Mouse (Mus musculus) forelimb bud, embryonic 11.5 days (tissue): ENCODE measurements at regions not wholly inside any gene's neighbourhood (a gene's known extent, or its start where the extent isn't known, plus 50 kb on each side); places are given as distances from the start of the nearest gene placed in this dataset.
A peak's percentile ranks its signal among the peaks of the same experiment; 100 is the strongest.

Experiments
- DNase-seq: peaks from one replicate; pipeline ENCODE4 v3.0.0-alpha.2; 2012; ENCODE audit warnings: low read depth, low spot score

- no peak for DNase-seq
Measured at GRCm38 (mm10) chr9:32815473-32815872, 179.5 kb downstream of the Ets1 start.

DNA sequence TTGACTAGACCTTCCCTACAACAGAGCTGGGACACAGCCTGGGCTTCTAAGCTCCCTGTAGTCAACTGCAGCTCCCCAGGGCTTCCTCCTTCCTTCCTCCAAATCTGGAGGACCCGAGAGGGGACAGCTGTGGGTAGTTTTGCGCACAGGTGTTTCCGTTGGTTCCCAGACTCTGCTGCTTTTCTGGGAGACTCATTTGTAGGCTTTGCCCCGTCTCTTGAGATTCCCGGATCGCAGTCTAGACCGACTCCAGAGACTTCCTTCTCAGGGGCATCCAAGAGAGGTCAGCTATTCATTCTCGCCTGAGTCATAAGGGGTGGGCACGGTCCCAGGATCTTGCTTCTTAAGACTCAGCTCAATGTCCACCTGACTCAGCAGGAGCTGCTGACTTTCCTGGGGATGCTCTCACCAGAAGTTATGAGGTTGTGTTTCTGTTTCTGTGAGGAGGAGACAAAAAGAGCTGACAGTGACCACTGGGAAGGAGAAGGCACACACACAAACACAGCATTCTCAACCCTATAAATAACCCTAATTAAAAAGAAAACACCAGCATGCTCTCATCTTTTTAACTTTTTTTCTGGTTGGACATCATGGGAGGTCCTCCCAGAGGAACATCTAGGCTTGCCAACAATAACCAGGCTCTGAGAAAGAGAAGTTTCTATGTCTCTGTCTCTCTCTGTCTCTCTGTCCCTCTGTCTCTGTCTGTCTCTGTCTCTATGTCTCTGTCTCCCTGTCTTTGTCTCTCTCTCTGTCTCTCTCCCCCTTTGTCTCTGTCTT, 180.8 kb downstream of the Ets1 start:
- no peak for DNase-seq

GRCm38 (mm10) chr9:32817442-32818358, 181.7 kb downstream of the Ets1 start:
- DNase-seq, result no peak

- peak; percentile 90 for DNase-seq
Measured at GRCm38 (mm10) chr9:32823439-32824133, 187.6 kb downstream of the Ets1 start.

GRCm38 (mm10) chr9:32824134-32824531, 188.1 kb downstream of the Ets1 start:
- peak; percentile 78 for DNase-seq

GRCm38 (mm10) chr9:32830268-32830891, 194.4 kb downstream of the Ets1 start:
- DNase-seq, result peak; percentile 61

DNA sequence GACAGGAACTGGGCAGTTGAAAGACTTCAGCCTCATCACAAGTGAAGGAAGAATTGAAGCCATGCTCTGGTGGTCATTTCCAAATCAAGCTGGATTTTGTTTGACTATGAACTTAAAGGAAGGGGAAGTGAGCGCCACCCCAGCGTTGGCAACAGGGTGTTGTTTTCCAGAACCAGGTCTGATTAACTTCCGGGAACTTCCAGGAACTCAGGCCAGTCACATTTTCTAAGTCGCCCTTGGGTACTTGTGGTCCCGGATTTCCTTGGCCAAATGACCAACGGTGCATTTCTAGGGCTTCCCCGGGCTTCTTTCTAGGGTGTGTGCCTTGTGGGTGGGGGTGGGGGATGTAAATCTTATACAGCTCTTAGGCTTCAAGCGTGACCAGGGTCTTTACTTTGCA, 197.4 kb downstream of the Ets1 start:
- DNase-seq, result no peak

GRCm38 (mm10) chr9:32834751-32835625, 199.0 kb downstream of the Ets1 start:
- DNase-seq, result no peak

GRCm38 (mm10) chr9:32835626-32835971, 199.6 kb downstream of the Ets1 start:
- DNase-seq, result no peak

DNA sequence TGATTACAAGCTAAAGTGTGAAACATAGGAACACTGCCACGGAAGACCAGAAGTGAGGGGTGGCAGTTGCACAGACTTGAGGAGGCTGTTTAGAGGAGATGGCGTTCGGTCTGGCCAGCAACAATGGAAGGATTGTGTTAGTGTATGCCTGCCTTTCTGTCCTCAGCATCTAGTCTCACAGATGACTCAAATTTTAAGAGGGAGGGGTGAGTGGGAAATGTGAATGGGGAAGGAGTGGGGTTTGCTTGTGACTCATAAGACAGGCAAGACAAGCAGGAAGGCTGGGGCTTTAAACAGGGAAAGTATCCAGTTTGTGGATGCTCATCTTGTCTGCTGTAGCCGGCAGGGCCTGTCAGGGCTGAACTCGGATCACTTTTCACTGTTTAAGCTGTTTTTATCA, 200.3 kb downstream of the Ets1 start:
- no peak for DNase-seq

DNA sequence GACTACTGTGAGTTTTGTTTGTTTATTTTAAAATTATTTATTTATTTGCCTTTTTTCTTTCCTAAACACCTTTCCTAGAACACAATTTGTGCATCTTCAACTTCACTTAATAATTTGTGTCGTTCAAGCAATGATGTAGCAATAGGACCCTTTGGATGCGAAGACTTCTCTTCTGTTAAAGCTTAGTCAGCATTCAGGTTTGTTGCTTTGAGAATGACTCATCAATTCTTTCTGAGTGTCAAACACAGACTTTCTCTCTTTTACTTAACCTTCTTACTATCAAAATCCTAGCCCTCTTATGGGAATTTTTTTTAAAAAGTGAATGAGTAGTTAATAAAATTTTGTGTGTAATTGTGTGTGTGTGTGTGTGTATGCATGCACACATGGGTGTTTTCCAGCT, 211.3 kb downstream of the Ets1 start:
- DNase-seq, result no peak

DNA sequence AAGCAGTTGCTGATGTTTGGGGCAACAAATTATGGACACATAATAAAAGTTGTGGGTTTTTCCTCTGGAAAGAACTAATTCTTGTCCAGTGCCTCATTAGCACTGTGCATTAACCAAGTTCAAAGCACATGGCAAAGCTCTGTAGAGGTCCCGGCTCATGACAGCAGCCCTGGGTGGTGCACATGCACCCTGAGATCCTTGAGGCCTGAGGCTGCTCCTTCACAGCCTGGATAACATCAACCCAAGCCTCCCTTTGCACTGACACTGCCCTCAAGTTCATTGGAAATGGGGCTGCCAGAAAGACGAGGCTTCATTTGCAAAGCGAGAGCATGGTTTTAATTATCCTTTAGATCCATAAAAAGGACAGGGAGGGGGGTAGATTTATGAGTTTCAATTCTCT, 216.3 kb downstream of the Ets1 start:
- peak; percentile 74 for DNase-seq

- peak; percentile 57 for DNase-seq
Measured at GRCm38 (mm10) chr9:32863286-32863685, 227.3 kb downstream of the Ets1 start.

- DNase-seq, result no peak
Measured at GRCm38 (mm10) chr9:32868936-32869335, 232.9 kb downstream of the Ets1 start.

DNA sequence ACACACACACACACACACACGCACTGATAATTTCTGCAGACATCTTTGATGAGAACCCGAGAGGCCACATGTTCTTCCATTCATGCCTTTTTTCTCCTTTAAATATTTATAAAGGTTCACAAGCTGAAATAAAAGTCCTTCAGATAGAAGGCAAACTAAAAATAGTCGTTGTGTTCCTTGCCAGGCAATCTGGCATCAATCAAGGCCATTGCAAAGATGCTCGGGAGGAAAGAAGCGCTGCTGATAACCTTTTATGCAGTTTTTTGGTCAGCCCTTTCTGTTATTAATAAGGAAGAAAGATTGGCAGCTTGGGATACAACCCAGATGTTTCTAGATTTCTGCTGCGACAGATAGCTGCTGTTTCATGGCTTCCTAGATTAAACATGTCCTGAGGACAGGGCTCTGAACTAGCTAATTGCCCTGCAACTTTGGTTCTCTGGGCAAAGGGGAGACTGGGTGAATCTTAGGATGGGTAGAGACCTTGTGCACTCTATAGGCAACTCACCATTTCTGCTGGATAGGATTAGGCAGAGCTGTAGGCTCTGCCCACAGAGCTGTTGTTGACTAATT, 238.4 kb downstream of the Ets1 start:
- DNase-seq, result no peak

DNA sequence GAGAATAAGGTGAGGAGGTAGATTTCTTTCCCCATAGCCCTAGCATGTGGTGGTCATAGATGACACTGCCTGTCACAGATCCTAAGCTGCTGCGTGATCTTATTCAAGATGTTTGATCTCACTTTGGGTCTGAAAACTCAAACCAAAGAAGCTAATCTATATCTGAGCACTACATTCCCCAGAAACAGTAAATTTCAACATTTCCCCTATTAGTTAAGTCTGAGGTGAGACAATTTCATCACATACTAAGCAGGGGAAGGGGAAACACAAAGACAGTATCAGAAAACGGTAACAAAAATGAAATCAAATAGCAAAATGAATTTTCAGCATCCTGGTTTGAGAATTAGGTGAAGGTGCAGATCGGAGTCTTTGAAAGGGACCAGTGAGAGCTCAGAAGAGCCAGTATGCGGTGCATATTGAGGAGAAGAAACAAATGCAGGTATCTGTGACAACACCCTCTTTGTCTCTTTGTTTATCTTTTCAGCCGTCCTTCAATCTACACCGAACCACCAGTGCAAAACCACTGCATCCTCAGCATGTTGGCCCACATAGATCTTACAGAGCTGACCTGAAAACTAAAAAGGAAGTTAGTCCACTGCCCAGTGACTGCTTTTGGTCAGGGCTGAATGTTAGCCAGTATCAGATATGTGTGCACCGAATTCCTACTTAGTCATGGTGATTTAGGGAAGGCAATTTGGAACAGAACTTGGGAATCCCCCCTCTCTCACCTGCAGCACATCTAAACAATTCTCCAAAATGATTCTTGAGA, 247.0 kb downstream of the Ets1 start:
- no peak for DNase-seq

- DNase-seq, result peak; percentile 29
Measured at GRCm38 (mm10) chr9:32886008-32886650, 250.1 kb downstream of the Ets1 start.

GRCm38 (mm10) chr9:32899801-32900200, 263.8 kb downstream of the Ets1 start:
- DNase-seq, result no peak

GRCm38 (mm10) chr9:32901287-32901686, 265.3 kb downstream of the Ets1 start:
- no peak for DNase-seq
